Mouse (Mus musculus) liver, embryonic 14.5 days (tissue): ENCODE measurements around the gene Adamts6. TPM values are rescaled to one million over a fixed set of nuclear protein-coding genes. Genes with fewer than 3 reads are reported as not detected.
A peak's percentile ranks its signal among the peaks of the same experiment; 100 is the strongest.

ENCODE experiments used
- ATAC-seq: fragments of 200-750 bp; cut with Nextera tagmentation; 2 replicates; pipeline ENCODE4 v1.8.0; 2017; ENCODE audit warnings: moderate number of reproducible peaks, mild to moderate bottlenecking, moderate library complexity; ENCODE audit not compliant: insufficient read depth
- DNase-seq, 3 experiments: peaks; one replicate each; pipeline ENCODE4 v3.0.0-alpha.2; 2012 to 2013; ENCODE audit warnings: low read depth in 3 of 3, low spot score in 3 of 3
- H3K27ac ChIP-seq: fragments of 300-500 bp; sonication (generic); 2 replicates; pipeline ENCODE4 v1.5.1; 2014; ENCODE audit warnings: moderate library complexity, mild to moderate bottlenecking, control low read depth, inconsistent platforms
- H3K27me3 ChIP-seq: fragments of 300-500 bp; sonication (generic); 2 replicates; pipeline ENCODE4 v1.6.1; 2014; ENCODE audit warnings: mild to moderate bottlenecking, low read length, moderate library complexity; ENCODE audit not compliant: control insufficient read depth, insufficient read depth
- H3K36me3 ChIP-seq: fragments of 300-500 bp; sonication (generic); replicated peaks from 2 replicates; pipeline ENCODE4 v1.6.1; 2014; ENCODE audit warnings: low read depth; ENCODE audit not compliant: control insufficient read depth, insufficient read depth
- H3K4me1 ChIP-seq, 2 experiments: fragments of 200-500 bp in 1 of 2; fragments of 300-500 bp in 1 of 2; sonication (generic) in 1 of 2; replicated peaks; 2 replicates each; pipeline ENCODE4 v1.6.1; 2012 to 2014; ENCODE audit warnings: antibody characterized with exemption in 1 of 2, inconsistent platforms in 1 of 2, low read length in 1 of 2; ENCODE audit not compliant: control insufficient read depth in 2 of 2, insufficient read depth in 2 of 2
- H3K4me2 ChIP-seq: fragments of 300-500 bp; sonication (generic); 2 replicates; pipeline ENCODE4 v1.6.1; 2014; ENCODE audit warnings: low read depth, mild to moderate bottlenecking, control low read depth, moderate library complexity
- H3K4me3 ChIP-seq, 2 experiments: fragments of 200-500 bp in 1 of 2; fragments of 300-500 bp in 1 of 2; sonication (generic) in 1 of 2; 2 replicates each; pipeline ENCODE4 v1.5.1; 2012 to 2014; ENCODE audit warnings: low read depth in 2 of 2, low read length in 2 of 2, mild to moderate bottlenecking in 2 of 2, control low read depth in 1 of 2, inconsistent platforms in 1 of 2, moderate library complexity in 1 of 2; ENCODE audit not compliant: insufficient read depth in 1 of 2
- H3K9ac ChIP-seq: fragments of 300-500 bp; sonication (generic); replicated peaks from 2 replicates; pipeline ENCODE4 v1.6.1; 2014; ENCODE audit warnings: mild to moderate bottlenecking, control low read depth, moderate library complexity
- H3K9me3 ChIP-seq: fragments of 300-500 bp; sonication (generic); 2 replicates; pipeline ENCODE4 v1.6.1; 2016; ENCODE audit warnings: low read length, mixed read lengths; ENCODE audit not compliant: control insufficient read depth
- CTCF ChIP-seq: IDR thresholded peaks from 2 replicates; pipeline ENCODE4 v1.5.1; 2016; ENCODE audit warnings: antibody characterized with exemption, low read depth, control low read depth
- EP300 ChIP-seq: IDR thresholded peaks from 2 replicates; pipeline ENCODE4 v1.6.1; 2016; ENCODE audit warnings: antibody characterized with exemption, low read depth
- WGBS: fragments of 180-500 bp; shearing (Covaris S2); extraction: QIAGEN DNeasy Blood & Tissue Kit; methylation state at CpG from one replicate; pipeline ENCODE4 v1.1.7; 2014; ENCODE audit not compliant: insufficient replicate concordance; 5-methylcytosine and 5-hydroxymethylcytosine counted together
- polyA plus RNA-seq, 2 experiments: library from polyadenylated mRNA; depleted of rRNA in 1 of 2; stranded (reverse) in 1 of 2; unstranded in 1 of 2; fragments of >200 nt; fragmentation: Nextera tagmentation in 1 of 2; extraction: Ambion mirVana in 1 of 2; gene quantifications; 2 replicates each; pipeline versions ENCODE4 v1.2.1 to v1.2.3; 2012 to 2014

The Adamts6 gene
- 0.29 and 0.35 TPM in 2 replicates for polyA plus RNA-seq (2012; rRNA removed)
- polyA plus RNA-seq (2014; fragmentation: Nextera tagmentation; extraction: Ambion mirVana): 0.08 and 0.11 TPM in 2 replicates

- Histone ChIP-seq H3K27ac (no peak within 1 kb of the TSS; the same call in 1 of the 2 replicates), H3K36me3 (no peaks in the 10 kb centered on the region), H3K4me1 (peaks cover 0 to 2% of the 10 kb centered on the region in 2 experiments; a peak in 1 of 4 replicates), H3K4me3 (peak within 1 kb of the TSS; percentile 64 to 66), H3K9me3 (no peaks in the 10 kb centered on the region), H3K9ac (peak within 1 kb of the TSS; percentile 54), H3K27me3 (no peaks in the 10 kb centered on the region), H3K4me2 (peak within 1 kb of the TSS; percentile 89)
- WGBS: under 1% methylated on average over 23 of the region's 23 CpGs
- ATAC-seq (no peak), DNase-seq (peak in 1 of 3 experiments; percentile 19)
- TF ChIP-seq CTCF (no peak), EP300 (no peak)
These were observed at the start of gene Adamts6 for GRCm38 (mm10) chr13:104287366-104288225. TSS of gene Adamts6 (plus strand) at chr13:104287835.

DNA sequence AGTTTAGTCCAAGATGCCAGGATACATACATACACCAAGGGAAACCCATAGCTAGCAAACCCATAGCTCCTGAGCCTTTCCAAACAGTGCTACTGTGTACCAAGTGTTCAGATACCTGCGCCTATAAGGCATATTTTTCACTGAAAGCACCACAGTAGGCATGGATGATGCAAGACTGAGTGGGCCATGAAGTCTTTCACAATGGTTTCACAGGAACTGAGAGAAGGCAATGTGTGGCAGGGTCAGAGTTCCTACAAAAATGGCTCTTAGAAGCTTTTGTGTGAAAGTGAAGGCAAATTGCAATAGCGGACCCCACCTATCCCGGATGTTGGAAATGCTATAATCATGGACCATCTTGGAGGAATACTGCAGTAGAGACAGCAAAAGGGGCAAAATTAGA lies 28.6 kb upstream of the Adamts6 start:
- DNase-seq: no peak
- Histone ChIP-seq H3K9me3 (no peaks in the 10 kb centered on the region), H3K27me3 (no peaks in the 10 kb centered on the region), H3K9ac (no peak overlapping the region), H3K4me3 (no peak overlapping the region), H3K36me3 (no peaks in the 10 kb centered on the region), H3K4me2 (no peak overlapping the region), H3K27ac (no peak overlapping the region), H3K4me1 (no peaks in the 10 kb centered on the region)
- TF ChIP-seq CTCF: no peak
- no peak for TF ChIP-seq EP300
- no peak for ATAC-seq
- WGBS: 73% methylated on average over 3 of the region's 3 CpGs

DNA sequence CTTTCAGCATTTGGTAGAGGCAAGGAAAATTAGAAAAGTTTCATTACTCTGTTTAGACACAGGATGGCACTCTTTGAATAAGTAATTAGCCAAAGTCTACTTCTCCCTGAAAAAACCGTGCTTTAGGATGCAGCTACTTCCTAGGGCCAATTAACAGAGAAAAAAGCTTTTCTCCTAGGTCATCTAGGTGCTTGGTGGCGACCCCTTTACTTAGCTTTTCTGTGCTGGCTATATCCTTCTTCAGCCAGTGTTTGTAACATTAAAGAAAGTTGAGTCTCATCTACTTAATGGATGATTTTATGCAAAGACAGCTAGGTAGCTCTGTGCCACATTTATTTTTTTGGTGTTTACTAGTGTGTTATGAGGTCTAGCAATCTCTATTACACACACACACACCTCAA lies 2.6 kb upstream of the Adamts6 start:
- 0% methylated on average over 2 of the region's 2 CpGs for WGBS
- no peak for ATAC-seq
- TF ChIP-seq CTCF (peak; percentile 19; the same call in 1 of the 2 replicates), EP300 (no peak)

DNA sequence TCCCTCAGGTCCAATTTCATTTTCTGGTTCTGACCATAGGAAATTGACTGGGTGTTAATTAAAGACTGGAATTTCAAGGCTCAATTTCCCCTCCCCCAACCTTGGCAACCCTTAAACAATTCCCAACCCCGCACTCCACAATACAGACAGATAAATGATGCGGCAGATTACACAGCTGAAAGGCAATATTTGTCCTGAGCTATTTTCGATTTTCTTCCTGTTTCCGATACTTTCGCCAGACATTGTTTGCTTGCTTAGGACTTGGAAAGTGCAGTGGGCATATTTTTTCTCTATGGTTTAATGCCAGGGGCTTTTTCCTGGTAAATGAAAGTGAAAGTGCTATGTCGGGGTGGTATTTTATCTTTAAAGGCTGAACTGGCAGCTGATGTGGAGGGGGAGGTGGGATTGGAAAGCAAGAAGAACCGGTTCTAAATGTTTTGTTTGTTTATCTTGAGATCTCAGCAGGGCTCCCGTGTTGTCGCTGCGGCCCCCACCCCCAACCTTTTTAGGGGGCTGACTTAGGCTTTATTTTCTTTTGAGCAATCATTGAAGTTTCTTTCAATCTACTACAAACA lies 1.8 kb upstream of the Adamts6 start:
- peak overlapping the region; percentile 56 for H3K27ac ChIP-seq
- H3K4me3 ChIP-seq: peak overlapping the region; percentile 64 to 85
- no peak for ATAC-seq
- peak overlapping the region; percentile 71 for H3K9ac ChIP-seq
- no peaks in the 10 kb centered on the region for H3K9me3 ChIP-seq
- TF ChIP-seq EP300 (no peak), CTCF (no peak)
- H3K27me3 ChIP-seq: no peaks in the 10 kb centered on the region
- peak in 1 of 3 experiments; percentile 17 for DNase-seq
- no peaks in the 10 kb centered on the region for H3K36me3 ChIP-seq
- peak overlapping the region; percentile 89 for H3K4me2 ChIP-seq
- H3K4me1 ChIP-seq: peaks cover 0 to 2% of the 10 kb centered on the region in 2 experiments; a peak in 1 of 4 replicates
- WGBS: 0% methylated on average over 10 of the region's 10 CpGs

More for the DNA sequence above, 2.6 kb upstream of the Adamts6 start:
- Histone ChIP-seq H3K9me3 (no peaks in the 10 kb centered on the region), H3K9ac (no peak overlapping the region), H3K27ac (no peak overlapping the region), H3K4me2 (peak overlapping the region; percentile 89), H3K27me3 (no peaks in the 10 kb centered on the region), H3K4me1 (peaks cover 0 to 2% of the 10 kb centered on the region in 2 experiments; a peak in 1 of 4 replicates), H3K36me3 (no peaks in the 10 kb centered on the region), H3K4me3 (peak overlapping the region in 1 of 2 experiments; percentile 64; a peak in 1 of 4 replicates)
- DNase-seq: peak in 1 of 3 experiments; percentile 45

GRCm38 (mm10) chr13:104286336-104286735 lies 1.3 kb upstream of the Adamts6 start:
- no peak for ATAC-seq
- TF ChIP-seq CTCF: no peak
- no peak for TF ChIP-seq EP300
- H3K9me3 ChIP-seq: no peaks in the 10 kb centered on the region
- no peak overlapping the region for H3K27ac ChIP-seq
- peak overlapping the region; percentile 64 to 85 for H3K4me3 ChIP-seq
- peaks cover 0 to 2% of the 10 kb centered on the region in 2 experiments; a peak in 1 of 4 replicates for H3K4me1 ChIP-seq
- H3K4me2 ChIP-seq: peak overlapping the region; percentile 89
- H3K36me3 ChIP-seq: no peaks in the 10 kb centered on the region
- H3K9ac ChIP-seq: peak overlapping the region; percentile 71
- no peaks in the 10 kb centered on the region for H3K27me3 ChIP-seq
- DNase-seq: peak in 1 of 3 experiments; percentile 11
- 3% methylated on average over 4 of the region's 4 CpGs for WGBS
